Mouse (Mus musculus) gastrocnemius, postnatal 25 days (tissue): ENCODE results near the gene Rnf7. TPM values are rescaled to one million over a fixed set of nuclear protein-coding genes. Genes with fewer than 3 reads are reported as not detected.

Experiments used
- total RNA-seq, 2 experiments: library from RNA; stranded (reverse); gene quantifications; 1 replicate in 1 of 2; 2 replicates in 1 of 2; pipeline ENCODE4 v1.2.3; 2021

Gene Rnf7
- total RNA-seq, 2 experiments from 2014 or later: 62.9 to 65.7 TPM

Other genes starting within 250 kb of the Rnf7 start
- gene Atp1b3, start 114.2 kb downstream of the Rnf7 start, total RNA-seq: 10 to 100 TPM; 36.9 to 43.7 TPM
- under 1 TPM; 0.13 to 0.19 TPM for gene Gm28729, start 46.6 kb upstream of the Rnf7 start, total RNA-seq
- 1 to 10 TPM; 2.2 to 3.7 TPM for gene Rasa2, start 152.9 kb upstream of the Rnf7 start, total RNA-seq